Mouse (Mus musculus): ENCODE measurements around the gene Vmn2r94. TPM values are rescaled to one million over a fixed set of nuclear protein-coding genes. Genes with fewer than 3 reads are reported as not detected.

Gene Vmn2r94
- not detected in 2 replicates for polyA plus RNA-seq (2014; fragmentation: Nextera tagmentation; extraction: Ambion mirVana)

GRCm38 (mm10) chr17:18277656-18278055, at the start of gene Vmn2r94:
TSS of gene Vmn2r94 (minus strand) at chr17:18277756.
- ATAC-seq (ENCODE audit: insufficient number of reproducible peaks, insufficient read depth, low FRiP score, low read depth), result no peak
- Histone ChIP-seq H3K4me3 (ENCODE audit: low read depth, low read length) (no peak within 1 kb of the TSS), H3K9me3 (ENCODE audit: control insufficient read depth, low read depth, low read length) (no peaks in the 10 kb centered on the region), H3K36me3 (ENCODE audit: control insufficient read depth, insufficient read depth, low read length) (no peaks in the 10 kb centered on the region), H3K4me2 (replicated peaks; ENCODE audit: low read depth, low read length) (no peak within 1 kb of the TSS), H3K27me3 (ENCODE audit: control insufficient read depth, insufficient read depth, low read length) (no peaks in the 10 kb centered on the region), H3K9ac (replicated peaks; ENCODE audit: low read depth, low read length) (no peak within 1 kb of the TSS), H3K4me1 (ENCODE audit: control insufficient read depth, insufficient read depth, low read length) (no peaks in the 10 kb centered on the region), H3K27ac (ENCODE audit: low read length) (no peak within 1 kb of the TSS)
- WGBS, result 71% methylated on average over 2 of the region's 2 CpGs

- no peak overlapping the region for H3K4me2 ChIP-seq (replicated peaks; ENCODE audit: low read depth, low read length)
- 93% methylated on average over 2 of the region's 2 CpGs for WGBS
- H3K9ac ChIP-seq (replicated peaks; ENCODE audit: low read depth, low read length), result no peak overlapping the region
- ATAC-seq (ENCODE audit: insufficient number of reproducible peaks, insufficient read depth, low FRiP score, low read depth), result no peak
- no peaks in the 10 kb centered on the region for H3K4me1 ChIP-seq (ENCODE audit: control insufficient read depth, insufficient read depth, low read length)
- no peaks in the 10 kb centered on the region; the same call in 1 of the 2 replicates for H3K9me3 ChIP-seq (ENCODE audit: control insufficient read depth, low read depth, low read length)
- H3K36me3 ChIP-seq (ENCODE audit: control insufficient read depth, insufficient read depth, low read length), result no peaks in the 10 kb centered on the region
- no peaks in the 10 kb centered on the region for H3K27me3 ChIP-seq (ENCODE audit: control insufficient read depth, insufficient read depth, low read length)
- no peak overlapping the region for H3K4me3 ChIP-seq (ENCODE audit: low read depth, low read length)
- H3K27ac ChIP-seq (ENCODE audit: low read length), result no peak overlapping the region
Measured at GRCm38 (mm10) chr17:18323031-18323430, 45.5 kb upstream of the Vmn2r94 start.

GRCm38 (mm10) chr17:18297799-18298198, 20.2 kb upstream of the Vmn2r94 start, which contains the start of gene Vmn2r93:
TSS of gene Vmn2r93 (plus strand) at chr17:18298099.
- Histone ChIP-seq H3K4me3 (ENCODE audit: low read depth, low read length) (no peak within 1 kb of the TSS), H3K4me1 (ENCODE audit: control insufficient read depth, insufficient read depth, low read length) (no peaks in the 10 kb centered on the region), H3K9me3 (ENCODE audit: control insufficient read depth, low read depth, low read length) (no peaks in the 10 kb centered on the region), H3K4me2 (replicated peaks; ENCODE audit: low read depth, low read length) (no peak within 1 kb of the TSS), H3K36me3 (ENCODE audit: control insufficient read depth, insufficient read depth, low read length) (no peaks in the 10 kb centered on the region), H3K27ac (ENCODE audit: low read length) (no peak within 1 kb of the TSS), H3K9ac (replicated peaks; ENCODE audit: low read depth, low read length) (no peak within 1 kb of the TSS), H3K27me3 (ENCODE audit: control insufficient read depth, insufficient read depth, low read length) (no peaks in the 10 kb centered on the region)
- WGBS, result 30% methylated on average over 1 of the region's 1 CpGs
- ATAC-seq (ENCODE audit: insufficient number of reproducible peaks, insufficient read depth, low FRiP score, low read depth), result no peak

GRCm38 (mm10) chr17:18236931-18237330, 40.6 kb downstream of the Vmn2r94 start:
- no peak for ATAC-seq (ENCODE audit: insufficient number of reproducible peaks, insufficient read depth, low FRiP score, low read depth)
- WGBS, result 80% methylated on average over 13 of the region's 14 CpGs
- no peak overlapping the region for H3K27ac ChIP-seq (ENCODE audit: low read length)

GRCm38 (mm10) chr17:18231996-18232395, 45.6 kb downstream of the Vmn2r94 start:
- H3K27ac ChIP-seq (ENCODE audit: low read length), result no peak overlapping the region
- no peaks in the 10 kb centered on the region for H3K4me1 ChIP-seq (ENCODE audit: control insufficient read depth, insufficient read depth, low read length)
- WGBS, result 72% methylated on average over 2 of the region's 2 CpGs
- no peaks in the 10 kb centered on the region for H3K36me3 ChIP-seq (ENCODE audit: control insufficient read depth, insufficient read depth, low read length)
- H3K4me3 ChIP-seq (ENCODE audit: low read depth, low read length), result no peak overlapping the region
- no peaks in the 10 kb centered on the region for H3K27me3 ChIP-seq (ENCODE audit: control insufficient read depth, insufficient read depth, low read length)
- H3K9ac ChIP-seq (replicated peaks; ENCODE audit: low read depth, low read length), result no peak overlapping the region
- ATAC-seq (ENCODE audit: insufficient number of reproducible peaks, insufficient read depth, low FRiP score, low read depth), result no peak
- H3K9me3 ChIP-seq (ENCODE audit: control insufficient read depth, low read depth, low read length), result no peaks in the 10 kb centered on the region
- no peak overlapping the region for H3K4me2 ChIP-seq (replicated peaks; ENCODE audit: low read depth, low read length)

More at GRCm38 (mm10) chr17:18236931-18237330, 40.6 kb downstream of the Vmn2r94 start:
- Histone ChIP-seq H3K4me2 (replicated peaks; ENCODE audit: low read depth, low read length) (no peak overlapping the region), H3K9me3 (ENCODE audit: control insufficient read depth, low read depth, low read length) (no peaks in the 10 kb centered on the region), H3K9ac (replicated peaks; ENCODE audit: low read depth, low read length) (no peak overlapping the region), H3K4me3 (ENCODE audit: low read depth, low read length) (no peak overlapping the region), H3K27me3 (ENCODE audit: control insufficient read depth, insufficient read depth, low read length) (no peaks in the 10 kb centered on the region), H3K36me3 (ENCODE audit: control insufficient read depth, insufficient read depth, low read length) (no peaks in the 10 kb centered on the region), H3K4me1 (ENCODE audit: control insufficient read depth, insufficient read depth, low read length) (no peaks in the 10 kb centered on the region)

- no peak overlapping the region for H3K4me3 ChIP-seq (ENCODE audit: low read depth, low read length)
- H3K27me3 ChIP-seq (ENCODE audit: control insufficient read depth, insufficient read depth, low read length), result no peaks in the 10 kb centered on the region
- H3K27ac ChIP-seq (ENCODE audit: low read length), result no peak overlapping the region
- no peaks in the 10 kb centered on the region for H3K4me1 ChIP-seq (ENCODE audit: control insufficient read depth, insufficient read depth, low read length)
- no peak for ATAC-seq (ENCODE audit: insufficient number of reproducible peaks, insufficient read depth, low FRiP score, low read depth)
- H3K9ac ChIP-seq (replicated peaks; ENCODE audit: low read depth, low read length), result no peak overlapping the region
- peaks cover 8% of the 10 kb centered on the region; the same call in 1 of the 2 replicates for H3K9me3 ChIP-seq (ENCODE audit: control insufficient read depth, low read depth, low read length)
- H3K4me2 ChIP-seq (replicated peaks; ENCODE audit: low read depth, low read length), result no peak overlapping the region
- no peaks in the 10 kb centered on the region for H3K36me3 ChIP-seq (ENCODE audit: control insufficient read depth, insufficient read depth, low read length)
Measured at GRCm38 (mm10) chr17:18221300-18221699, 56.3 kb downstream of the Vmn2r94 start.

Other genes starting within 250 kb of the Vmn2r94 start
- gene Vmn2r124, start 228.3 kb downstream of the Vmn2r94 start, polyA plus RNA-seq (2014; fragmentation: Nextera tagmentation; extraction: Ambion mirVana), result 0.03 TPM in 1 of 2 replicates, not detected in the other
- gene Vmn2r91, start 192.7 kb downstream of the Vmn2r94 start, polyA plus RNA-seq (2014; fragmentation: Nextera tagmentation; extraction: Ambion mirVana), result not detected in 2 replicates
- gene Vmn2r92, start 125.9 kb downstream of the Vmn2r94 start, polyA plus RNA-seq (2014; fragmentation: Nextera tagmentation; extraction: Ambion mirVana), result not detected in 2 replicates
- not detected in 2 replicates for gene Vmn2r93, start 20.3 kb upstream of the Vmn2r94 start, polyA plus RNA-seq (2014; fragmentation: Nextera tagmentation; extraction: Ambion mirVana)
- not detected in 2 replicates for gene Vmn2r95, start 146.3 kb upstream of the Vmn2r94 start, polyA plus RNA-seq (2014; fragmentation: Nextera tagmentation; extraction: Ambion mirVana)